Mouse (Mus musculus) WW6 (cell line): ENCODE data around the gene Mymk.

ENCODE experiments used
- DNase-seq: peaks from one replicate; pipeline ENCODE4 v3.0.0-alpha.2; 2013; ENCODE audit warnings: low read depth, low spot score

Gene Mymk

GRCm38 (mm10) chr2:27079152-27079584 lies 7.2 kb upstream of the Mymk start, which contains the start of gene Adamtsl2:
Gene Adamtsl2 (plus strand): TSS chr2:27079379.
- no peak for DNase-seq

DNA sequence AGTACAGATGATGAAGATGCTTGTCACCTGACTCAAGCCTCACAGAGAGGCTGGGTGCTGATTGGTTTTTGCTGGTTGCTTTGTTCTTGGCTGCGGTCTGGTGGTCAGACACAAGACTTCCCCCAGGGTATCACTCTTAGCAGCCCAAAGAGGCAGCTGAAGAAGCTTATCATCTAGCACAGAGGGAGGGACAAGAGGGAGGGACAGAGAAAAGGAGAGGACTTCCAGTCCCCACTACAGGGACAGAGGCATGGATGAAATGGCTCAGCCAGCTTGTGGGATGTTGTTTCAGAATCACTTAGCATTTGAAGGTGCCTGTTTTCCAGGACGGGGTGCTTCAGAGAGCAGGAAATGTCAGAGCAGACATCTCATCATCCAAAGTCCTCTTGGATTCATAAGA lies 6.3 kb upstream of the Mymk start:
- no peak for DNase-seq

DNA sequence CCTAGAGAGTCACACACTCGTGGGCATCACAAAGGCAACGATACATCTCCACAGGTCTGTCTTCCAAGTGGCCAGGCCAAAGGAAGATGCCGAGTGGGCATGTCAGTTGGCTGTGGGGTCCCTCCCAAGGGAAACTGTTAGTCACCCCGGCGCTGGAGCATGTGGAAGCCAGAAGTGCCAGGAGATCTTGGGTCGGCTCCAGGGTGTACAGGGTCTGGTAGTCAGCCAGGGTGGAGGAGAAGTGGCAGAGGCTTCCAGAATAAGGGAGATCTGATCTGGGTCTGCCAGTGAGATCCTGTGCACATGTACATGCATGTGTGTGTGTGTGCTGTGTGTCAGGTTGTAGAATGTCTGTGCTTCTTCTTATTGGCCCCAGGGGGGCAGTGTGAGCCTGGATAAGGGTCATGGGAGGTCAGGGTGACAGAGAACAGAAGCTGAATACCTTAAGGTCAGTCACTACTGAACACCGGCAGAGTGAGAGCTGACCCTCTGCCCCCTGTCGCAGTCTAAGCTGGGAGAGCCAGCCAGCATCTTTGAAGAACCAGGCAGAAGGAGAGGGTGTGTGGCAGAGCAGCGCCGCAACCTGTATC lies 5.8 kb upstream of the Mymk start:
- no peak for DNase-seq

- DNase-seq, result no peak
Measured at GRCm38 (mm10) chr2:27075485-27075884, 3.5 kb upstream of the Mymk start.

DNA sequence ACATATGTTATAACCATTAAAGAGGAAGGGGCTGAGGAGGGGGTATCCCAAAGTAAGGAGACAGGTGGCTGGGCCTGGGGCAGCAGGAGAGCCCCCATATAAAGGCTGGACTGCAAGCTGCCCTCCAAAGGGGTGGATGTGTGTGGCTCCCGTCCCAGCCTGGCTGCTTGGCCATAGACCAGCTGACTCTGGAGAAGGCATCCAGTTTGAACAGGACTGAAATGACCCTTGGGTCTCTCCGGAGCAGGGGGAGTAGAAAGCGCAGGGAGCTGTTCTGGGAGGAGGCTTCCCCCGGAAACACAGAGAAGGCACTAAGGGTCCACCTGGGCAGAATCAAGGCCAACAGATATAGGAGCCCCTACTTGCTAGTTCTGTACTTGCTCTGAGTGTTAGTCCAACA lies 2.8 kb upstream of the Mymk start:
- DNase-seq, result no peak

DNA sequence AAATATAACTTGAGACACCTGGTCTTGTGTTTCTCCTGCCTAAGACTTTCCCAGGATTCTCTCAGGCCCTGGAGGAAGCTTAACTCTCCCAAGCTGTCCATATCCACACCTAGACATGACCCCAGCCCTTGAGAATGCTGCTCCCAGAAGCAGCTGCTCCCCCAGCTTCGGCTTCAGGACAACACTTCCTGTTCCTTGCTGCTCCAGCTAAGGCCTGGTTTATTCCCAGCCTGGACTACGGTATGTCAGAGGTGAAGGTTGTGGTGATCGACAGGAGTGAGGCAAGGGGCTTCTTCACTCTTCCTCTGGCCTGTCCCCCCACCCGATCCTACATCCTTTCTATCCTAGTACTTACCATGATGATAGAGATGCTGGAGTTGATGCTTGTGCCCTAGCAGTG lies 1.4 kb upstream of the Mymk start:
- no peak for DNase-seq

- DNase-seq, result no peak
Measured at GRCm38 (mm10) chr2:27071137-27071536, 842 bp downstream of the Mymk start.

- no peak for DNase-seq
Measured at GRCm38 (mm10) chr2:27070247-27070813, 1.6 kb downstream of the Mymk start.

DNA sequence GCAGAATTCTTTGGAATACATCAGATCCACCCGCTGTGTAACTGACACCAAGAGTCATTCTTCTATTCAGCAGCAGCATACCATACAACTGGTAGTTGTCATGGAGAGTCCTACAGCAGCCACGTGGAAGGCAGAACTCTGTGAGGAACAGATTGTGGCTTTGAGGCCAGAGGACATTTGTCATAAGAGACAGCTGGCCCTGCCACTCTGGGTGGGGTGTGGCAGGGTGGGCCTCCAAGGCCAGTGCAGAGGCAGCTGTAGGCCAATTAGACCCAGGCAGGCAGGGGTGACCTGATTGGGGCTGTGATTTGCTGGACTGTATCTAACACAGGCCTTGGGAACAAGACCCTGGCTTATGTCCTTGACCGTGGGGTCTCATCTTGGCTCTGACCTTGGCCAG lies 2.3 kb downstream of the Mymk start:
- DNase-seq, result no peak

- DNase-seq, result no peak
Measured at GRCm38 (mm10) chr2:27067996-27068395, 4.0 kb downstream of the Mymk start.

GRCm38 (mm10) chr2:27067124-27067523 lies 4.9 kb downstream of the Mymk start:
- DNase-seq, result no peak

- DNase-seq, result no peak
Measured at GRCm38 (mm10) chr2:27059187-27059586, 12.8 kb downstream of the Mymk start.

GRCm38 (mm10) chr2:27058751-27059150 lies 13.2 kb downstream of the Mymk start:
- no peak for DNase-seq

DNA sequence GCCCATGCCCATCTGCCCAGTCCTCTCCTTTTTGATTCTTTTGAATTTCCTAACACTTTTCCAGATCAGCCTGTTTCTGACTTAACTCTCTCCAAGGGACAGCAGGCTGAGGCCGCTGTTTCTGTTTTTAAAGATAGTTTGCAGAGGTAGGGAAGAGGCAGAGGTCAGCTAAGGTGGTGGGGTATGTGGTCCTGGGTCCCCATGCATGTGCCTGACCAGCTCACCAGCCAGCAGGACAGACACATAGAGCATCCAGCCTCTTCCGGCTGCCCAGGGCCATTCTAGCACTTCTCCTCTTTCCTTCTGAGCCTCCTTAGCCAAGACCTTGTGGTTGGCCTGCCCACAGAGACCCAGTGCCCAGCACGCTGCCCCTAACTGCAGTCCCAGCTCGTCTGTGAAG lies 13.7 kb downstream of the Mymk start:
- no peak for DNase-seq

- DNase-seq, result no peak
Measured at GRCm38 (mm10) chr2:27049408-27049807, 22.6 kb downstream of the Mymk start.

DNA sequence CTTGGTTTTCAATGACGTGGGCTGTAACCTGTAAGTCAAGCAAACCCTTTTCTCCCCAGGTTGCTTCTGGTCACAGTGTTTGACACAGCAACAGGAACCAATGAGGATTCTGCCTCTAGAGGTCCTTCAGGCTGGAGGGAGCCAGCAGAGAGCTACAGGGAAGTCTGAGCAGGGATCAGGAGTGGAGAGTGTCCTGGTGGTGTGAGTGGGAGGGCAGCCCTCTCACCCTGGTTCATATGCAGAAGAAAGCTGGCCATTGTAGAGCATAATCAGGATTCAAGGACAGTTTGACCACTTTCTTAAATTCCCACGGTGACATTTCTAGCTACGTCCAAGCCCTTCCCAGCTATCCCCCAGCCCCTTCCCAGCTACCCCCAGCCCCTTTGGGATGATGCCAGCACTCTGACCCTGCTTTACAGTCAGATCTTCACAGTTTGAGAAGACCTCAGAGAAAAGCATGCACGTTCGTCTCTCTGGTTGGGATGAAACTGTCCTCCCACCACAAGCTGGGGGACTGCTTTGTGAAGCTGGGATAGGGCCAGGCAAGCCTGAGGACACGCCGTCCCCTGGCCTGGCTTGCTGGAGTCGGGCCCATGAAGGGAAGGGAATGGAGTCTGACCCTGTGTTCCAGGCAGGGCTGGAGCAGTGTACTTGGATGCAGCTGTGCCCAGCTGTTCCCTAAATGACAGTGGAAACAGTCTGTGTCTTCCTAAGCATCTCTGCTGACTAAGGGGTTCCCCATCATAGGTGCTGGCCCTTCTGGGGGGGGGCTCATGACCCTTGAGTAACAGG lies 25.8 kb downstream of the Mymk start:
- no peak for DNase-seq

DNA sequence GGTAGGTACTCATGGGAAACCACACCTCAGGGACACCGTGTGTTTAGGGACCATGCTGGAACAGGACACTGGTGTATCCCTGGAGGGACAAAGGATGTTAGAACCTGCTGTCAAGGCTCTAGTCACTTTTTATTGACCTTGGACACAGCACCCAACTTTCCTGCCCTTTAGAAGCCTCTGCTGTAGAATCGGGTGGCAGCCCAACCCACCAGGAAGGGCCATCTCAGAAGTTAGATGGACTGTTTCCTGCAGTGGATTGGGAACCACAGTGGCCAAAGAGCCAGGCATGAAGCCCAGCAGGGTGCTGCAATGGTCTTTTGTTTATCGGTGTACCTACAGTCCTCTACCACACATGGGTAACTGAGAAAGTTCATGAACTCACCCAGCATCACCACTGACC lies 27.3 kb downstream of the Mymk start:
- DNase-seq, result no peak

- DNase-seq, result no peak
Measured at GRCm38 (mm10) chr2:27044166-27044565, 27.8 kb downstream of the Mymk start.

DNA sequence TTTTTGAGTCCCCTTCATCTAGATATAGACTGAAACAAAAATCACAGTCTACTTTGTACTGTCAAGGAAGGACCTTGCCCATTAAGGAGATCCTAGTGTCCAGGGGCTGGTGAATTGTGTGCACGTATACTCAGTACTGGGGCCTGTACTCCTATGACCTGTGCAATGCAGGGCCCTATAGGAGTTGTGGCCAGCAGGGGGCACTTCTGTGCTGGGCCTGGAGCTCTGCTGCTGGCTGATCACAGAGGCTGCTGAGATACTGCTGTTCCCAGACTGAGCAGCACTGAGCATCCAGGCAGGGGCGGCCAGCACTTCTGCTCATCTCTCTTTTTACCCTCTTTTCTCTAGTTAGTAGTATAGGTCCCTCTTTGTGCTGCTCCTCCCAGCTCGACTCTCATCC lies 28.5 kb downstream of the Mymk start:
- DNase-seq, result no peak

DNA sequence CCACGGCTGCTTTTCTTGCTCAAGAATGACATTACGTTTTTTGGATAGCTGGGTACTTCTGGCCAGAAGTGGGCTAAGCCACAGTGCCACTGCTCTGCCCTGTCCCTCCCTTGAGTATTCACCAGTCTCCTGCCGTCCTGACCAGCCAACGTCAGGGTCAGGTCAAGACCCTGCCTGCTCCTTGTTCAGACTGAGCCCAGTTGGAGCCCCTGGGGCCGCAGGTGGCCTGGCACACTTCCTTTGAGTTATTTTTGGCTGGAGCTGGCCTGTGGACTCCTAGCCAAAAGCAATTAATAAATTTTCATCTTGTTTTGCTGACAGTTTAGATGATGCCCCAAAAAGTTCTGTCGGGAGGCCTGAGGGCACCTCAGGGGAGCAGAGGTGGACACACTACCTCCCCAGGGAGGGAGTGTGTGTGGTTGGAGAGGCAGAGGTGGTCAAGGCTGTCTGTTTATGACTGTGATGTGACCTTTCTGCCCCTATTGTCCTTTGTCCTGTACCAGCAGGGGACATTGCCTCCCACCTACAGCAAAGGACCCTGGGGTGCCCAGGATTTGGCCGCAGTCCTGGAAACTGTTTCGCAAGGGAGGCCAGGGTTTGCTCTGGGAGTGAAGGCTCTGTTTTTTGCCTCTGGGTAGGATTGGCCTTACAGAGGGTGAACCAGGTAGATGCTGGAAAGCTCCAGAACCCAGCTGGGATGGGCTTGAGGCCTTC lies 29.7 kb downstream of the Mymk start:
- DNase-seq, result no peak

DNA sequence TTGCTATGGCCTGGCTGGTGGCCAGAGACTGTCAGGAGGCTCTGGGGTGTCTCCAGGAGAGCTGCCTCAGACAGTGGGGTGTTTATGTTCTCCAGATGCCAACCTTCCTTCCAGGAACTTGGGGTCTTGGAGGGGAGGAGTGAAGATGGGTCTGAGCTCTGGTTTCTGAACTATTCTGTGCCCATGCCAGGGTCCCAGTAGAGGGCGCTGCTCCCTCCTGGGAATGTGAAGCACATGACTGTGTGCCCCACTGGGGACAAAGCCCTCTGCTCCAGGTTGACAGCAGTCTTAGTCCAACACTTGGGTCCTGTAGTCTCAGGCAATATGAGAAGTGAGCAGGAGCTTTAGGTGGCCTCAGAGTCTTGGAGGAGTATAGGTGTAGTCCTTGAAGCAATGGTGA lies 32.7 kb downstream of the Mymk start:
- no peak for DNase-seq

DNA sequence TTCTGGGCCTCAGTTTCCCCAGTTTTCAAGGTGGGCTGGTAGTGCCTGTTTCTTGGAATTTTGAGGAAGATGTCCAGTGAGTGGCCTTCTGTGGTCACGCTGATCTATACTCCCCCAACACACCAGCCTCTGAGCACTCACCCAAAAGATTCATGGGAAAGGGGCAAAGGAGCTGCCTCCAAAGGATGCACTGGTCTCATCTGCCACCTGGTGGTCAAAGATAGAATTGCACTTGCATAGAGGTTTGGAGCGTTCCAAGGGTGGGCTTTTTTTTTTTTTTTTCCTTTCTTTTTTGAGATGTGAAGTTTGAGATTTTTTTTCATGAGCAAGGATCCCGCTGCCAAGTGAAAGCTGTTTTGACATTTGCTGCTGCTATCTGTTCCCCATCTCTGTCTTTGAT lies 33.4 kb downstream of the Mymk start:
- no peak for DNase-seq
